Mouse (Mus musculus): ENCODE data around the gene Sertad3. TPM values are rescaled to one million over a fixed set of nuclear protein-coding genes. Genes with fewer than 3 reads are reported as not detected.

Gene Sertad3
- polyA plus RNA-seq, 1 experiment from 2014 or later, result 22.2 TPM

GRCm38 (mm10) chr7:27472596-27472995, 972 bp upstream of the Sertad3 start:
- Histone ChIP-seq H3K36me3 (peaks cover 14% of the 10 kb centered on the region), H3K4me1 (no peaks in the 10 kb centered on the region), H3K4me3 (no peak overlapping the region), H3K27me3 (replicated peaks) (no peaks in the 10 kb centered on the region), H3K9me3 (no peaks in the 10 kb centered on the region), H3K4me2 (replicated peaks) (peak overlapping the region; percentile 76), H3K27ac (no peak overlapping the region), H3K9ac (no peak overlapping the region)
- no peak for ATAC-seq (ENCODE audit: low FRiP score, low read depth)
- WGBS, result 56% methylated on average over 7 of the region's 7 CpGs

GRCm38 (mm10) chr7:27473835-27474489, 394 bp downstream of the Sertad3 start:
- Histone ChIP-seq H3K4me3 (peak overlapping the region; percentile 69), H3K9ac (peak overlapping the region; percentile 70), H3K4me2 (replicated peaks) (peak overlapping the region; percentile 76), H3K36me3 (peaks cover 14% of the 10 kb centered on the region), H3K27me3 (replicated peaks) (no peaks in the 10 kb centered on the region), H3K27ac (peak overlapping the region; percentile 81), H3K9me3 (no peaks in the 10 kb centered on the region), H3K4me1 (no peaks in the 10 kb centered on the region)
- no peak; the same call in 1 of the 2 replicates for ATAC-seq (ENCODE audit: low FRiP score, low read depth)
- under 1% methylated on average over 34 of the region's 34 CpGs for WGBS

- Histone ChIP-seq H3K4me2 (replicated peaks) (peak overlapping the region; percentile 76), H3K27ac (no peak overlapping the region), H3K27me3 (replicated peaks) (no peaks in the 10 kb centered on the region), H3K4me3 (peak overlapping the region; percentile 69), H3K9ac (peak overlapping the region; percentile 70), H3K4me1 (no peaks in the 10 kb centered on the region), H3K36me3 (peaks cover 14% of the 10 kb centered on the region), H3K9me3 (no peaks in the 10 kb centered on the region)
- peak; percentile 81 for ATAC-seq (ENCODE audit: low FRiP score, low read depth)
- under 1% methylated on average over 23 of the region's 23 CpGs for WGBS
Measured at GRCm38 (mm10) chr7:27474490-27474954, 954 bp downstream of the Sertad3 start.

GRCm38 (mm10) chr7:27475596-27475995, 2.0 kb downstream of the Sertad3 start:
- H3K4me2 ChIP-seq (replicated peaks), result peak overlapping the region; percentile 76; the same call in 1 of the 2 replicates
- H3K4me1 ChIP-seq, result no peaks in the 10 kb centered on the region
- H3K27me3 ChIP-seq (replicated peaks), result no peaks in the 10 kb centered on the region
- 82% methylated on average over 2 of the region's 2 CpGs for WGBS
- H3K27ac ChIP-seq, result no peak overlapping the region
- peaks cover 14% of the 10 kb centered on the region for H3K36me3 ChIP-seq
- H3K9ac ChIP-seq, result no peak overlapping the region
- no peak overlapping the region for H3K4me3 ChIP-seq
- no peaks in the 10 kb centered on the region for H3K9me3 ChIP-seq
- ATAC-seq (ENCODE audit: low FRiP score, low read depth), result no peak

GRCm38 (mm10) chr7:27476098-27476635, 2.6 kb downstream of the Sertad3 start:
- no peaks in the 10 kb centered on the region for H3K27me3 ChIP-seq (replicated peaks)
- 96% methylated on average over 14 of the region's 14 CpGs for WGBS
- H3K4me1 ChIP-seq, result peaks cover 5% of the 10 kb centered on the region; the same call in 1 of the 2 replicates
- peaks cover 14% of the 10 kb centered on the region for H3K36me3 ChIP-seq
- no peak overlapping the region for H3K27ac ChIP-seq
- H3K9ac ChIP-seq, result no peak overlapping the region
- no peak overlapping the region for H3K4me2 ChIP-seq (replicated peaks)
- ATAC-seq (ENCODE audit: low FRiP score, low read depth), result no peak
- H3K9me3 ChIP-seq, result no peaks in the 10 kb centered on the region
- no peak overlapping the region for H3K4me3 ChIP-seq

- no peak for ATAC-seq (ENCODE audit: low FRiP score, low read depth)
- no peaks in the 10 kb centered on the region for H3K9me3 ChIP-seq
- no peak overlapping the region for H3K4me2 ChIP-seq (replicated peaks)
- 86% methylated on average over 7 of the region's 7 CpGs for WGBS
- H3K27ac ChIP-seq, result no peak overlapping the region
- no peak overlapping the region for H3K9ac ChIP-seq
- no peaks in the 10 kb centered on the region for H3K27me3 ChIP-seq (replicated peaks)
- peaks cover 14% of the 10 kb centered on the region for H3K36me3 ChIP-seq
- no peak overlapping the region for H3K4me3 ChIP-seq
- peaks cover 11% of the 10 kb centered on the region; the same call in 1 of the 2 replicates for H3K4me1 ChIP-seq
Measured at GRCm38 (mm10) chr7:27478561-27478960, 5.0 kb downstream of the Sertad3 start.

- H3K36me3 ChIP-seq, result peaks cover 14% of the 10 kb centered on the region
- ATAC-seq (ENCODE audit: low FRiP score, low read depth), result no peak
- H3K27me3 ChIP-seq (replicated peaks), result no peaks in the 10 kb centered on the region
- no peak overlapping the region for H3K9ac ChIP-seq
- no peak overlapping the region for H3K4me3 ChIP-seq
- WGBS, result 64% methylated on average over 1 of the region's 1 CpGs
- no peak overlapping the region for H3K4me2 ChIP-seq (replicated peaks)
- peaks cover 11% of the 10 kb centered on the region; the same call in 1 of the 2 replicates for H3K4me1 ChIP-seq
- no peaks in the 10 kb centered on the region for H3K9me3 ChIP-seq
- H3K27ac ChIP-seq, result no peak overlapping the region
Measured at GRCm38 (mm10) chr7:27479750-27480149, 6.2 kb downstream of the Sertad3 start.

- Histone ChIP-seq H3K27ac (no peak overlapping the region), H3K9ac (no peak overlapping the region), H3K4me1 (peaks cover 11% of the 10 kb centered on the region; the same call in 1 of the 2 replicates), H3K27me3 (replicated peaks) (no peaks in the 10 kb centered on the region), H3K9me3 (no peaks in the 10 kb centered on the region), H3K4me3 (no peak overlapping the region), H3K36me3 (peaks cover 14% of the 10 kb centered on the region), H3K4me2 (replicated peaks) (no peak overlapping the region)
- no peak for ATAC-seq (ENCODE audit: low FRiP score, low read depth)
- 72% methylated on average over 3 of the region's 3 CpGs for WGBS
Measured at GRCm38 (mm10) chr7:27480506-27480905, 6.9 kb downstream of the Sertad3 start.

GRCm38 (mm10) chr7:27480927-27481626, 7.5 kb downstream of the Sertad3 start:
- Histone ChIP-seq H3K4me1 (peaks cover 11% of the 10 kb centered on the region; the same call in 1 of the 2 replicates), H3K4me3 (peak overlapping the region; percentile 28), H3K36me3 (peaks cover 10% of the 10 kb centered on the region), H3K9me3 (no peaks in the 10 kb centered on the region), H3K9ac (peak overlapping the region; percentile 49), H3K27ac (no peak overlapping the region), H3K4me2 (replicated peaks) (peak overlapping the region; percentile 64), H3K27me3 (replicated peaks) (no peaks in the 10 kb centered on the region)
- WGBS, result 12% methylated on average over 11 of the region's 11 CpGs
- ATAC-seq (ENCODE audit: low FRiP score, low read depth), result no peak

- WGBS, result 0% methylated on average over 9 of the region's 12 CpGs
- Histone ChIP-seq H3K4me2 (replicated peaks) (peak overlapping the region; percentile 64), H3K9ac (peak overlapping the region; percentile 49), H3K36me3 (peaks cover 5% of the 10 kb centered on the region), H3K4me3 (peak overlapping the region; percentile 28), H3K4me1 (peaks cover 13% of the 10 kb centered on the region; the same call in 1 of the 2 replicates), H3K27ac (no peak overlapping the region), H3K9me3 (no peaks in the 10 kb centered on the region), H3K27me3 (replicated peaks) (no peaks in the 10 kb centered on the region)
- peak; percentile 56 for ATAC-seq (ENCODE audit: low FRiP score, low read depth)
Measured at GRCm38 (mm10) chr7:27481627-27481969, 8.0 kb downstream of the Sertad3 start.

GRCm38 (mm10) chr7:27483860-27484259, 10.3 kb downstream of the Sertad3 start:
- H3K4me2 ChIP-seq (replicated peaks), result no peak overlapping the region
- H3K27me3 ChIP-seq (replicated peaks), result no peaks in the 10 kb centered on the region
- no peak overlapping the region for H3K27ac ChIP-seq
- H3K9ac ChIP-seq, result no peak overlapping the region
- ATAC-seq (ENCODE audit: low FRiP score, low read depth), result no peak
- H3K36me3 ChIP-seq, result no peaks in the 10 kb centered on the region
- 83% methylated on average over 4 of the region's 4 CpGs for WGBS
- no peaks in the 10 kb centered on the region for H3K9me3 ChIP-seq
- peaks cover 24% of the 10 kb centered on the region; the same call in 1 of the 2 replicates for H3K4me1 ChIP-seq
- no peak overlapping the region for H3K4me3 ChIP-seq

- no peaks in the 10 kb centered on the region for H3K9me3 ChIP-seq
- H3K4me2 ChIP-seq (replicated peaks), result peak overlapping the region; percentile 63
- H3K4me3 ChIP-seq, result peak overlapping the region; percentile 77
- H3K4me1 ChIP-seq, result peaks cover 29% of the 10 kb centered on the region
- H3K27me3 ChIP-seq (replicated peaks), result no peaks in the 10 kb centered on the region
- H3K27ac ChIP-seq, result no peak overlapping the region
- H3K9ac ChIP-seq, result 0 out of 2 replicates have a peak overlapping the region, but pooled peaks have one; percentile 26
- no peak for ATAC-seq (ENCODE audit: low FRiP score, low read depth)
- WGBS, result 5% methylated on average over 13 of the region's 13 CpGs
- H3K36me3 ChIP-seq, result no peaks in the 10 kb centered on the region
Measured at GRCm38 (mm10) chr7:27486102-27486769, 12.7 kb downstream of the Sertad3 start.

Measured in neural tube, embryonic 12.5 days (tissue).